Mouse (Mus musculus) spleen, adult 2 months (tissue): ENCODE measurements around the gene Wdr83os. TPM values are rescaled to one million over a fixed set of nuclear protein-coding genes. Genes with fewer than 3 reads are reported as not detected.

Experiments
- DNase-seq, 2 experiments: peaks; one replicate each; pipeline versions ENCODE4 v3.0.0 to v3.0.0-alpha.2; 2012 to 2021; ENCODE audit warnings: low spot score in 2 of 2, low read depth in 1 of 2
- H3K27ac ChIP-seq: fragments of 200-500 bp; 2 replicates; pipeline ENCODE4 v1.5.1; 2012; ENCODE audit warnings: low read length, inconsistent platforms; ENCODE audit not compliant: insufficient read depth
- H3K27me3 ChIP-seq: fragments of 200-500 bp; 2 replicates; pipeline ENCODE4 v1.6.1; 2012; ENCODE audit warnings: mild to moderate bottlenecking, moderate library complexity, low read length, inconsistent platforms; ENCODE audit not compliant: control insufficient read depth, insufficient read depth
- H3K36me3 ChIP-seq: fragments of 200-500 bp; 2 replicates; pipeline ENCODE4 v1.6.1; 2012; ENCODE audit warnings: mild to moderate bottlenecking, low read length, inconsistent platforms; ENCODE audit not compliant: control insufficient read depth, insufficient read depth
- H3K4me1 ChIP-seq: fragments of 200-500 bp; 2 replicates; pipeline ENCODE4 v1.6.1; 2011; ENCODE audit warnings: inconsistent platforms; ENCODE audit not compliant: control insufficient read depth, insufficient read depth, insufficient read length
- H3K4me3 ChIP-seq: fragments of 200-500 bp; 2 replicates; pipeline ENCODE4 v1.5.1; 2011; ENCODE audit warnings: mild to moderate bottlenecking, inconsistent platforms; ENCODE audit not compliant: insufficient read depth, insufficient read length; ENCODE audit errors: extremely low read depth
- CTCF ChIP-seq: fragments of 200-500 bp; IDR thresholded peaks from 2 replicates; pipeline ENCODE4 v1.5.1; 2011; ENCODE audit warnings: mild to moderate bottlenecking, inconsistent platforms; ENCODE audit not compliant: insufficient read depth, insufficient read length, insufficient replicate concordance; ENCODE audit errors: extremely low read depth
- POLR2A ChIP-seq: fragments of 200-500 bp; IDR thresholded peaks from 2 replicates; pipeline ENCODE4 v1.6.1; 2011; ENCODE audit warnings: low read depth, low read length, inconsistent platforms
- WGBS: fragments of 180-500 bp; shearing (Covaris S2); methylation state at CpG from one replicate; pipeline ENCODE4 v1.1.7; 2018; 5-methylcytosine and 5-hydroxymethylcytosine counted together
- polyA plus RNA-seq: library from polyadenylated mRNA; depleted of rRNA; stranded (reverse); fragments of >200 nt; gene quantifications from 2 replicates; pipeline ENCODE4 v1.2.3, GENCODE M21; 2012; rRNA removed

Gene Wdr83os
- polyA plus RNA-seq, result 68.5 and 73.6 TPM in 2 replicates

DNA sequence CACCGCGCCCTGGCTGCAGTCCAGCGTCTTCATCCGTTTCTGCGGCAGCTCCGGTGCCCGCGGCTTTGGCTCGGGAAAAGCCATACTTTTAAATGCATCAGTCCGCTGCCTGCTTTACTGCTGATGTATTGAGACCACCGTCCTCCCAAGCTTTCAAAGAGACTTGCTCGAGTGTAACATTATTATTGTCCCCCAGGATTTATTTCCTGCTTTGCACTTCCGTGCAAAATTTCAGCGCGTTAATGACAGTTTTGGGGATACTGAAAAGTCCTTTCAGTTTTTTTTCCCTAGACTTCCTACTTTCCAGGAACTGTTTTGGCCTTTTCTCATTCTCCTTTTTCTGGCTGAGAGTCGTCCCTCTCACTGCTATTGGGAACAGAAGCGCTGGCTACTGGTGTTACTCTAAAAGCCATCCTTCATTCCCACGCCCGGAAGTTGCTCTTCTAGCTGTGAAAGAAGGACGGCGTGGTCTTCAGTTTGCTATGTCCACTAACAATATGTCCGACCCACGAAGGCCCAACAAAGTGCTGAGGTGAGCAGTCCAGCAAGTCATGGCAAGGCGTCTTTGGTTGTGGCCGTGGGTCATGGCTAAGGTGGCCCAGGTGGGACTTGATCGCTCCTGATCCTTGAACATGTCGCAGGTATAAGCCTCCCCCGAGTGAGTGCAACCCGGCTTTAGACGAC is at the start of gene Wdr83os:
Gene Wdr83os (plus strand): TSS at position 209 of the 684 bp plus-strand sequence.
- peak in 1 of 2 experiments; percentile 73 for DNase-seq

DNA sequence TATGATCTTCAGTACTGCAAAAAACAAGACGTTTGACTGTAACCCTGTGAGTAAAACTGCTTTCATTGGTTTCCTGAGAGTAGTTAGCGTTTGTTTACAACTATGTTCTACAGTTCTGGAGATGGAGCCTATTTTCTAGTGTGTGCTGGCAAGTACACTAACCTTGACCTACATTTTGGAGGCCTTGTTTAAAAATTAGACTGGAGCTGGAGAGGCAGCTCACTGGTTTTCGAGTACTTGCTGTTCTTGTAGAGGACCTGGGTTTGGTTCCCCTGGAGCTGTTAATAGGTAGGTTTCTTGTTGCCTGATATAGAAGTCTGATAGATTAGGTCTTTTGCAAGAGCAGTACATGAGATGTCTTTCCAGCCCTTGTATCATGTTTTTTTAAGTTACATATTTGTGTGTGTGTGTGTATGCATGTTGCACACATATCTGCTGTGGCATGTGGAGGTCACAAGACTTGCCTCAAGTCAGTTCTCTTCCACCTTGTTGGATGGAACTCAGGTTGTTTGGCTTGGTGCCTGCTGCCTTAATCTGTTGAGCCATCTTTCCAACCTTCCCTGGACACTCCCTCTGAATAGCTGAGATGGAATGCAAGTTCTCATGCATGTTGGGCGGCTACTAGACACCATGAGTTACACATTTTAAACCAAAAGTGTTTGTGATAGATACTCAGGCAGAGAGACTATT is 47.8 kb upstream of the Wdr83os start:
- no peak overlapping the region for H3K27ac ChIP-seq
- H3K4me1 ChIP-seq, result peaks cover 12% of the 10 kb centered on the region; the same call in 1 of the 2 replicates
- TF ChIP-seq POLR2A, result no peak
- no peak for TF ChIP-seq CTCF
- no peaks in the 10 kb centered on the region for H3K27me3 ChIP-seq
- 91% methylated on average over 4 of the region's 4 CpGs for WGBS
- no peak overlapping the region for H3K4me3 ChIP-seq
- peaks cover 18% of the 10 kb centered on the region for H3K36me3 ChIP-seq
- DNase-seq, result no peak

More for the DNA sequence above, at the start of gene Wdr83os:
- Histone ChIP-seq H3K27me3 (no peaks in the 10 kb centered on the region), H3K36me3 (peaks cover 9% of the 10 kb centered on the region), H3K27ac (peak within 1 kb of the TSS; percentile 85), H3K4me1 (peaks cover 25% of the 10 kb centered on the region; the same call in 1 of the 2 replicates), H3K4me3 (peak within 1 kb of the TSS; percentile 80)
- under 1% methylated on average over 30 of the region's 30 CpGs for WGBS
- TF ChIP-seq CTCF, result no peak
- TF ChIP-seq POLR2A, result no peak

DNA sequence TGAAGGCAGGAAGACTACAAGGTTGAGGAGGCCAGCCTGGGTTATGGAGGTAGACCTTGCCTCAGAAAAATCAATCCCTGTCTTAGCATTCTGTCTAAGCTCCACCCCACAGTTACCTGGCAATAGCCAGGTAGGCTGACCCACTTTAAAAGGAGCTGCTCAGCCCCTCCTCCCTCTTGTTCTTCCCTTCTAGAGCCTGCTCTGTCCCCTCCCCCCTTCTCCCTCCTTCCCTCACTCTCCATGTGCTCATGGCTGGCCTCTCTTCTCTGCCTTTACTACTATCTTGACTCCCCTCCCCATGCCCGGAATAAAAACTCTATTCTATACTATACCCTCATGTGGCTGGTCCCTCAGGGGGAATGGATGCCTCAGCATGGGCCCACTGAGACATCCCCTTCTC is 46.7 kb upstream of the Wdr83os start:
- no peak overlapping the region for H3K27ac ChIP-seq
- no peak for DNase-seq
- WGBS, result 81% methylated on average over 1 of the region's 1 CpGs
- H3K27me3 ChIP-seq, result no peaks in the 10 kb centered on the region
- no peak overlapping the region for H3K4me3 ChIP-seq
- peaks cover 18% of the 10 kb centered on the region for H3K36me3 ChIP-seq
- no peak for TF ChIP-seq CTCF
- TF ChIP-seq POLR2A, result no peak
- peaks cover 9% of the 10 kb centered on the region; the same call in 1 of the 2 replicates for H3K4me1 ChIP-seq

DNA sequence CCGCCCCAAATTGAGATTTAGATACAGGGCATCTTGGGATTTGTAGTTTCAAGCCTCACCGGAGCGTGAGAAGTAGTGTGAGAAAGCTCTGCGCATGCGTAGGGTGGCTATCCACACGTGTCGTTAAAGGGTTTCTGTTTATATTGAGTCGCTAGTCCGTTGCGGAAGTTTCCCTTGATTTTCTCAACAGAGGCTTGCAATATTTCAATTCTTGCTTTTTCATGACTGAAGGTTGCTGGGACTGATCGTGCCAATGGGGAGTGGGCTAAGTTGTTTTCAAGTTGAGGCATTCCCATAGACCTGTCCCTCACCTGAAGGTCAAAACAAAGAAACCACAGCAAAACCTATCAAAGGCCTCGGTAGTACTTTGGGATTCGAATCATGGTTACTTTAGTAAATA is 45.8 kb upstream of the Wdr83os start:
- Histone ChIP-seq H3K27ac (peak overlapping the region; percentile 69), H3K4me1 (peaks cover 8% of the 10 kb centered on the region; the same call in 1 of the 2 replicates)
- WGBS, result under 1% methylated on average over 13 of the region's 13 CpGs

DNA sequence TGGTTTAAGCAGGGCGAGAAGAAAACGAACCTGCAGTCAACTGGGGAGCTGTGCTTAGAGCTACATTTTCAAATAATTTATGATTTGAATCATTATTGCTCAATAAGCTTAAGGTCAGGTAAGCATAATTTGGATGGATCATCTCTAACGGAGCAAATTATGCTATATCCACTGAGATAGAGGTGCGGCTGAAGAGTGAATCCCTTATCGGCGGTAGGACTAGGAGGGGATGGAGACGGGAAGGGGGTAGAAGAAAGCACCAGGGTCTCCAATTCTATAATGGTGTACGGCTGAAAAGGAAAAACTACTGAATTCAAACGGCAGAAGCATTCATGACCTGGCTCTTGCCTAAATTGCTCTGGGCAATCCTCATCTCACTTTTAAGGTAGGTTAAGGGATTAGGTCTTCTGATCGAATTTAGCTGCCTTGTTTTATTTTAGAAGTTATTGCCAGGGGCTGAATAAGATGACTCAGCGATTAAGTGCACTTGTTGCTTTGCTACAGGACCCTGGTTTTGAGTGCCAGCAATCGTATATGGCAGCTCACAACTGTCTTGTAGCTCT is 45.3 kb upstream of the Wdr83os start:
- peaks cover 10% of the 10 kb centered on the region for H3K36me3 ChIP-seq
- peak overlapping the region; percentile 30; the same call in 1 of the 2 replicates for H3K27ac ChIP-seq
- H3K27me3 ChIP-seq, result no peaks in the 10 kb centered on the region
- 3% methylated on average over 12 of the region's 12 CpGs for WGBS
- H3K4me1 ChIP-seq, result peaks cover 8% of the 10 kb centered on the region; the same call in 1 of the 2 replicates
- peak overlapping the region; percentile 78 for H3K4me3 ChIP-seq
- no peak for DNase-seq
- TF ChIP-seq POLR2A, result no peak

More for the DNA sequence above, 45.8 kb upstream of the Wdr83os start:
- Histone ChIP-seq H3K27me3 (no peaks in the 10 kb centered on the region), H3K36me3 (peaks cover 13% of the 10 kb centered on the region), H3K4me3 (peak overlapping the region; percentile 55)
- peak; percentile 80 to 81 for DNase-seq
- no peak for TF ChIP-seq POLR2A
- TF ChIP-seq CTCF, result no peak

DNA sequence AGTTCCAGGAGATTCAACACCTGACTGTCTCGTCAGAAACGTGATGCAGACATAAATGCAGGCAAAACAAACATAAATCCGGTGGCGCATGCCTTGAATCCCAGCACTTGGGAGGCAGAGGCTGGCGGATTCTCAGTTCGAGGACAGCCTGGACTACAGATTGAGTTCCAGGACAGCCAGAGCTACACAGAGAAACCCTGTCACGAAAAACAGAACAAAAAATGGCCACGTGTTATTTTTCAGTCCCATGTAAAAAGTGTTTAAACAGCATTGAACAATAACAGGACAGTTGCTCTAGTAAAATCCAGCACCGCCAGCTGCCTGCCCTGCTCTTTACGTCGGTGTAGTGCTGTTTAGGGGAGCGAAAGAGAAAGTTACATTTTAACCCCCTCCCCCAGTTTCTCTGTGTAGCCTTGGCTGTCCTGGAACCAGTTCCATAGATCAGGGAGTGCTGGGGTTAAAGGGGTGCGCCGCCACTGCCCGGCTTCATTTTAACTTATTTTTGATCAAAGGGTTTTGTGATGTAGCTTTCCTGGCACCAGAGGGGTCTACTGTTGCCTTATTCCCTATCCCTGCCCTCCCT is 44.7 kb upstream of the Wdr83os start:
- H3K27me3 ChIP-seq, result no peaks in the 10 kb centered on the region
- WGBS, result 1% methylated on average over 15 of the region's 15 CpGs
- H3K27ac ChIP-seq, result peak overlapping the region; percentile 30
- peaks cover 8% of the 10 kb centered on the region; the same call in 1 of the 2 replicates for H3K4me1 ChIP-seq
- peak overlapping the region; percentile 78 for H3K4me3 ChIP-seq
- H3K36me3 ChIP-seq, result peaks cover 11% of the 10 kb centered on the region
- DNase-seq, result no peak
- TF ChIP-seq CTCF (no peak), POLR2A (no peak)

DNA sequence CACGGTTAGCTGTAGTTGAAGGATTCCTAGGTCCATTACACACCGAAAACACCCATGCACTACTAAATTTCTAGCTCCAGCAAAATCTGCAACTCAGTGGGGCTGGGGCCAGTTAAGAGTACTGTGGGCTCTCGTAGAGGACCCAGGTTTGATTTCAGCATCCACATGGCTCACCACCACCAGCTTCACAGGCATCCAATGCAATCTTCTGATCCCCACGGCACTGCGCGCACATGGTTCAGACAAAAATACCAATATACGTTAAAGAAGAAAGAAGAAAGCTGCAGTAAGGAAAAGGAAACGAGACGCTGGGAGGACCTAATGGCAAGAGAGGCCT is 44.2 kb upstream of the Wdr83os start:
- no peaks in the 10 kb centered on the region for H3K27me3 ChIP-seq
- peaks cover 13% of the 10 kb centered on the region for H3K36me3 ChIP-seq
- WGBS, result under 1% methylated on average over 9 of the region's 9 CpGs
- peaks cover 8% of the 10 kb centered on the region; the same call in 1 of the 2 replicates for H3K4me1 ChIP-seq
- H3K27ac ChIP-seq, result peak overlapping the region; percentile 82
- peak overlapping the region; percentile 78 for H3K4me3 ChIP-seq
- no peak for DNase-seq
- TF ChIP-seq POLR2A, result no peak; the same call in 1 of the 2 replicates
